Mouse (Mus musculus): ENCODE results near the gene Ston2.

GRCm38 (mm10) chr12:91625013-91625412, 163.2 kb downstream of the Ston2 start:
- TF ChIP-seq POLR2A (IDR thresholded peaks at IDR 0.05; ENCODE audit: borderline replicate concordance, control insufficient read depth, low read depth, low read length), result no peak
- peak; percentile 67 for TF ChIP-seq CTCF (IDR thresholded peaks at IDR 0.05; ENCODE audit: control insufficient read depth, insufficient read depth, low read length)

All from bone marrow, adult 2 months (tissue).